Mouse (Mus musculus) hindbrain, embryonic 16.5 days (tissue): ENCODE data around the gene Tmem207. TPM values are rescaled to one million over a fixed set of nuclear protein-coding genes. Genes with fewer than 3 reads are reported as not detected.
"Not testable (repeated sequence)": the region's sequence is repeated elsewhere in the genome, so short reads cannot be mapped to it uniquely, and the experiment has no call there.

Experiments
- ATAC-seq: fragments of 200-750 bp; cut with Nextera tagmentation; 2 replicates; pipeline ENCODE4 v1.8.0; 2017; ENCODE audit warnings: moderate TSS enrichment, moderate library complexity
- H3K27ac ChIP-seq: fragments of 300-500 bp; sonication (generic); 2 replicates; pipeline ENCODE4 v1.5.1; 2014; ENCODE audit warnings: low read depth, mild to moderate bottlenecking, control low read depth, low read length, moderate library complexity
- H3K27me3 ChIP-seq: fragments of 300-500 bp; sonication (generic); replicated peaks from 2 replicates; pipeline ENCODE4 v1.6.1; 2014; ENCODE audit warnings: low read length; ENCODE audit not compliant: control insufficient read depth, insufficient read depth
- H3K36me3 ChIP-seq: fragments of 300-500 bp; sonication (generic); 2 replicates; pipeline ENCODE4 v1.6.1; 2014; ENCODE audit warnings: mild to moderate bottlenecking, low read length, moderate library complexity, mixed read lengths; ENCODE audit not compliant: control insufficient read depth, insufficient read depth
- H3K4me1 ChIP-seq: fragments of 300-500 bp; sonication (generic); 2 replicates; pipeline ENCODE4 v1.6.1; 2014; ENCODE audit warnings: low read depth, low read length; ENCODE audit not compliant: control insufficient read depth, insufficient read depth
- H3K4me2 ChIP-seq: fragments of 300-500 bp; sonication (generic); 2 replicates; pipeline ENCODE4 v1.6.1; 2014; ENCODE audit warnings: mild to moderate bottlenecking, low read length, control low read depth, moderate library complexity
- H3K4me3 ChIP-seq: fragments of 300-500 bp; sonication (generic); 2 replicates; pipeline ENCODE4 v1.5.1; 2014; ENCODE audit warnings: mild to moderate bottlenecking, low read length, control low read depth, moderate library complexity
- H3K9ac ChIP-seq: fragments of 300-500 bp; sonication (generic); 2 replicates; pipeline ENCODE4 v1.6.1; 2014; ENCODE audit warnings: low read depth, mild to moderate bottlenecking, control low read depth, low read length, moderate library complexity
- H3K9me3 ChIP-seq: fragments of 300-500 bp; sonication (generic); 2 replicates; pipeline ENCODE4 v1.6.1; 2014; ENCODE audit warnings: mild to moderate bottlenecking, low read length, moderate library complexity; ENCODE audit not compliant: control insufficient read depth
- WGBS: fragments of 180-500 bp; shearing (Covaris S2); extraction: QIAGEN DNeasy Blood & Tissue Kit; methylation state at CpG from one replicate; pipeline ENCODE4 v1.1.7; 2014; 5-methylcytosine and 5-hydroxymethylcytosine counted together
- polyA plus RNA-seq: library from polyadenylated mRNA; unstranded; fragments of >200 nt; fragmentation: Nextera tagmentation; extraction: Ambion mirVana; gene quantifications from 2 replicates; pipeline ENCODE4 v1.2.1, GENCODE M21; 2015

Tmem207 gene
- polyA plus RNA-seq, 1 experiment from 2014 or later = not detected

GRCm38 (mm10) chr16:26546170-26546878, 19.8 kb upstream of the Tmem207 start:
- H3K9ac ChIP-seq = no peak overlapping the region
- no peaks in the 10 kb centered on the region for H3K36me3 ChIP-seq
- H3K4me2 ChIP-seq = no peak overlapping the region
- peak; percentile 68 for ATAC-seq
- 21% methylated on average over 7 of the region's 7 CpGs for WGBS
- H3K9me3 ChIP-seq = no peaks in the 10 kb centered on the region
- H3K27me3 ChIP-seq = no peaks in the 10 kb centered on the region
- H3K27ac ChIP-seq = no peak overlapping the region; the same call in 1 of the 2 replicates
- H3K4me3 ChIP-seq = no peak overlapping the region
- H3K4me1 ChIP-seq = peaks cover 9% of the 10 kb centered on the region

- no peak overlapping the region for H3K27ac ChIP-seq
- H3K27me3 ChIP-seq = no peaks in the 10 kb centered on the region
- ATAC-seq = no peak
- H3K4me2 ChIP-seq = no peak overlapping the region
- no peak overlapping the region for H3K4me3 ChIP-seq
- no peak overlapping the region for H3K9ac ChIP-seq
- no peaks in the 10 kb centered on the region for H3K36me3 ChIP-seq
- H3K4me1 ChIP-seq = no peaks in the 10 kb centered on the region; the same call in 1 of the 2 replicates
- 80% methylated on average over 1 of the region's 1 CpGs for WGBS
- no peaks in the 10 kb centered on the region for H3K9me3 ChIP-seq
Measured at GRCm38 (mm10) chr16:26532287-26532686, 5.7 kb upstream of the Tmem207 start.

- Histone ChIP-seq H3K36me3 (no peaks in the 10 kb centered on the region), H3K4me2 (no peak overlapping the region), H3K4me3 (no peak overlapping the region), H3K9ac (no peak overlapping the region), H3K9me3 (no peaks in the 10 kb centered on the region), H3K4me1 (no peaks in the 10 kb centered on the region; the same call in 1 of the 2 replicates), H3K27me3 (no peaks in the 10 kb centered on the region), H3K27ac (no peak overlapping the region)
- ATAC-seq = no peak
- WGBS = 92% methylated on average over 1 of the region's 1 CpGs
Measured at GRCm38 (mm10) chr16:26530451-26530850, 3.9 kb upstream of the Tmem207 start.

- Histone ChIP-seq H3K27ac (no peak overlapping the region; the same call in 1 of the 2 replicates), H3K4me3 (no peak overlapping the region), H3K4me1 (no peaks in the 10 kb centered on the region; the same call in 1 of the 2 replicates), H3K27me3 (no peaks in the 10 kb centered on the region), H3K9ac (no peak overlapping the region), H3K36me3 (no peaks in the 10 kb centered on the region), H3K9me3 (no peaks in the 10 kb centered on the region), H3K4me2 (peak overlapping the region; percentile 19; the same call in 1 of the 2 replicates)
- WGBS = 52% methylated on average over 10 of the region's 10 CpGs
- peak; percentile 93 for ATAC-seq
Measured at GRCm38 (mm10) chr16:26527931-26528666, 1.5 kb upstream of the Tmem207 start.

- WGBS = 66% methylated on average over 5 of the region's 5 CpGs
- no peak for ATAC-seq
- Histone ChIP-seq H3K9ac (no peak overlapping the region), H3K27ac (no peak overlapping the region), H3K36me3 (no peaks in the 10 kb centered on the region), H3K27me3 (no peaks in the 10 kb centered on the region), H3K4me3 (no peak overlapping the region), H3K4me1 (no peaks in the 10 kb centered on the region; the same call in 1 of the 2 replicates), H3K9me3 (no peaks in the 10 kb centered on the region), H3K4me2 (no peak overlapping the region)
Measured at GRCm38 (mm10) chr16:26525832-26526231, 737 bp downstream of the Tmem207 start.

- H3K4me1 ChIP-seq = no peaks in the 10 kb centered on the region
- no peaks in the 10 kb centered on the region for H3K27me3 ChIP-seq
- WGBS = 61% methylated on average over 2 of the region's 2 CpGs
- H3K9ac ChIP-seq = no peak overlapping the region
- no peak overlapping the region for H3K27ac ChIP-seq
- H3K36me3 ChIP-seq = no peaks in the 10 kb centered on the region
- H3K4me3 ChIP-seq = no peak overlapping the region
- no peak overlapping the region for H3K4me2 ChIP-seq
- H3K9me3 ChIP-seq = no peaks in the 10 kb centered on the region
- ATAC-seq = no peak
Measured at GRCm38 (mm10) chr16:26519596-26519995, 7.0 kb downstream of the Tmem207 start.

- ATAC-seq = no peak
- Histone ChIP-seq H3K4me1 (no peaks in the 10 kb centered on the region), H3K4me2 (no peak overlapping the region), H3K9ac (no peak overlapping the region), H3K4me3 (no peak overlapping the region), H3K27ac (no peak overlapping the region), H3K36me3 (no peaks in the 10 kb centered on the region), H3K27me3 (no peaks in the 10 kb centered on the region), H3K9me3 (no peaks in the 10 kb centered on the region)
- 81% methylated on average over 4 of the region's 4 CpGs for WGBS
Measured at GRCm38 (mm10) chr16:26504961-26505360, 21.6 kb downstream of the Tmem207 start.

GRCm38 (mm10) chr16:26500738-26501137, 25.8 kb downstream of the Tmem207 start:
- no peaks in the 10 kb centered on the region for H3K36me3 ChIP-seq
- no peak overlapping the region for H3K27ac ChIP-seq
- no peak for ATAC-seq
- H3K4me3 ChIP-seq = no peak overlapping the region
- H3K4me2 ChIP-seq = no peak overlapping the region
- no peak overlapping the region for H3K9ac ChIP-seq
- H3K9me3 ChIP-seq = no peaks in the 10 kb centered on the region
- no peaks in the 10 kb centered on the region for H3K27me3 ChIP-seq
- WGBS = 93% methylated on average over 3 of the region's 3 CpGs
- H3K4me1 ChIP-seq = no peaks in the 10 kb centered on the region

GRCm38 (mm10) chr16:26499705-26500104, 26.9 kb downstream of the Tmem207 start:
- WGBS = 96% methylated on average over 3 of the region's 3 CpGs
- H3K4me3 ChIP-seq, H3K4me2 ChIP-seq, H3K36me3 ChIP-seq, H3K27me3 ChIP-seq, H3K9me3 ChIP-seq, ATAC-seq, H3K4me1 ChIP-seq, H3K27ac ChIP-seq, H3K9ac ChIP-seq: not testable (repeated sequence)
